Mouse (Mus musculus) right cerebral cortex, postnatal 10 days (tissue): ENCODE results near the gene Apod.

ENCODE experiments used
- DNase-seq, 2 experiments: peaks; one replicate each; pipeline ENCODE4 v3.0.0; 2021; ENCODE audit warnings: low spot score in 2 of 2

The Apod gene

DNA sequence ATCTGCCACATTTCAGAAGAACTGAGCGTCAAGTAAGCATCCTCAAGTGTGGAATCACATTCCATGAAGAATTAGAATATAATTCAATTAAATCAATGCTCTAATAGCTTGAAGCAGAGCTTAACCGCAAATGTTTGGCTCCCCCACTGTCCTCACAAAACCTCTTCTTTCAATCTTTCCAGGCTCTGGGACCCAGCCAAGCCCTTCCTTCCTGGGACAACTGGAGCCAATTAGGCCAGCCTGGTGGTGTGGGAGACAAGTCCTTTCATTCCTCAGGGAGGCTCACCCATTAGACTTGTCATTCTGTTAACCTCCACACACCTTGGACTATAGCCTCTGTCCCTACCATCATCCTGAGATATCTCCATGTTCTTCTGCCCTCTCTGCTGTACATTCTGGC, 32.6 kb downstream of the Apod start:
- DNase-seq, result peak; percentile 57 to 64

DNA sequence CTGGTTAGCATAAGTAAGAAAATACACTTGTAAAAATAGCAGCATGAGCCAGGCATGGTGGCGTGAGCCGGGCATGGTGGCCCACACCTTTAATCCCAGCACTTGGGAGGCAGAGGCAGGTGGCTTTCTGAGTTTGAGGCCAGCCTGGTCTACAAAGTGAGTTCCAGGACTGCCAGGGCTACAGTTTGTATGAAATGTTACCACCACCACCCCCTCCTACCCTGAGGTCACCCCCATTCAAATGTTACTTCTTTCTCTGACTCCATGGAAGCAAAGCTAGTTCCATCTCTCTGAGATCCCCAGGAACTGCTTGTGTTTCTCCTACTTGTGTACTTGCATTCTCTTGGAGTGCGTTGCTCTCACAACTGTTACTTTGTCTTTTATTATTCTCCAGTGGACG, 34.4 kb downstream of the Apod start:
- no peak for DNase-seq

DNA sequence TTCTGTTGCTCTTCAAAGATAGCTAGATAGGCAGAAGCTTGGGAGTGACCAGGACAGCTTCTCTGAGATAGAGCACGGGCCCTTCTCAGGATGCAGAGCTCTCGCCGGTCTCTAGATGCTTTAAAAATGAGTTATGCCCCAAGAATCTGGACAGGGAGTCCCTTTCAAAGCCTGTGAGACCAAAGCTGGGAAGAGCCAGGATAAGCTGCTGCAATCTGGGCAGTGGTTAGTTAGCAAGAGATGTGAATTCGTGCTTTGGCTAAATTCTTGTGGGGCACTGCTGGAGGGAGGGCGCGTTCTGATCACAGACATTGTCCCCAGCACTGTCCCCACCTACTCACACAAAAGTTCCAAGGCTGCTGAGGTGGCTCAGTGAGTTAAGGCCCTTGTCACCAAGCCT, 36.0 kb downstream of the Apod start:
- DNase-seq, result no peak

- no peak for DNase-seq
Observed at GRCm38 (mm10) chr16:31278081-31278480, 36.5 kb downstream of the Apod start.

GRCm38 (mm10) chr16:31276962-31277361, 37.6 kb downstream of the Apod start:
- DNase-seq, result no peak

DNA sequence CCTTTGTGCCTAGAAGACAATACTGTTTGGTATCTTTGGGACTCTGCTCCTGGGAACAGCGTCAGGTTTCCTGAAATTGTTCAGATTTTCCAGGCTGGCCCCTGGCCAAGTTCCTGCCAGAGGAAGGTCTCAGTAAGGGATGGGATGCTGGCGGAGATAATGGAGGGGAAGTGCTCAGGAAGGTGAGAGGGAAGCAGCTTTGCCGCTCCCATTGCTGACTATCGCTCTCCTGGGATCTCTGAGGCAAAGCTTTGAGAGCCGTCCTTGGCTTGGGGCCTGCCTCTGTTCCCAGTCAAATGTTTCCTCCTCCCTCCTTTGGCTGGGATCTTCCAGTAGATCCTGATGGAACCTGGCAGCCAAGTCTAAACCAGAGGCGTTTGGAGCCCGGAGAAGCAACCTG, 38.1 kb downstream of the Apod start:
- peak; percentile 49 to 53 for DNase-seq

DNA sequence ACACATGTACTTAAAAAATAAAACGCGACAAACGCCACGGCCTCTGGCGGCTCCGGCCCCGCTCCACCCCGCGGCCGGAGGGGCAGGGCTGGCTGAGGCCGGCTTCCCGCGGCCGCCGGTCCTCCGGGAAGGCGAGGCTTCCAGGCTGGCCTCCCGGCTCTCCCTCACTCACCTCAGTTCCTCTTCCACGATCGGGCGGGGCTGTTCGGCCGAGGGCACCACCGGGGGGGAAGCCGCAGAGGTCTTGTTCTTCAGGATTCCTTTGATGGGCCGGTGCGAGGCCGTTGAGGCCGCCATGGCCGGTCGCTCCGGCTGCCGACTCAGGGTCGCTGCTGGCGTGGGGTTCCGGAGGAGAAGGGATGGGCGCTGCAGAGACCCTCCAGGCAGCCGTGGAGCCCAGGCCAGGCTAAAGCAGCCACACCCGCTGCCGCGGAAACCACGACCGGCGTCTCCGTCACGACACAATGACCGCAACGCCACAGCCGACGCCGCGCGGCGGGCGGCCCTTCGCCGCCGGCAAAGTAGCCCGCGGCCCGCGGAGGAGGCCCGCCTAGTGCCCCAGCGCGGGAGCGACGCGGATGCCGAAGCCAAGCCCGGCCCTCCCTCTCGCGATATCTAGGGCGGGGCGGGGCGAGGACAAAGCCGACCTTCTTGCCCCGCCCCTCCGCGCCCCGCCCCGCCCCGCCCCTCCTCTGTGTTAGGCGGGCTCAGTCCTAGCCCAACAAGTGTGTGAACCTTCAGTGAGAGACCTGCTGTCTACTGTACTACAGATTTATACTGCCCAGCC, 39.7 kb downstream of the Apod start, which contains the start of gene Ppp1r2:
Gene Ppp1r2 (minus strand): TSS at position 604 of the 787 bp plus-strand sequence.
- DNase-seq, result peak; percentile 92 to 94

DNA sequence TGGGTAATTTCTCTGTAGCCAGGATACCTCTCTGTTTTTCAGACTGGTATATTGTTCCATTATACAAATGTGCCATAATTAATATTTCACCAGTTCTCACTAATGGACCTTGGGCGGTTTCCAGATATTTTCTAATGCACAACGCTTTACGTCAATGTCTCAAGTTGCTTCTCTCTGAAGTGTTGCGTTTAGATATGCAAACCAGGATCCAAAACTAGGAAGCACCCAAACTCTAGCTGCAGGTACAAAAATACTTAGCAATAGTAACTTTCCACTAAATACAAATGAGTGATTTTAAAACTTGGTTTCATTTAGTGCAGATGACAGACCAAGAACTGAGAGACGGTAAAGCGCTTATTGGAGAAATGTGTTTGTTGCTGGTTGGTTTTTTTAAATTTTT, 40.5 kb downstream of the Apod start:
- no peak for DNase-seq

DNA sequence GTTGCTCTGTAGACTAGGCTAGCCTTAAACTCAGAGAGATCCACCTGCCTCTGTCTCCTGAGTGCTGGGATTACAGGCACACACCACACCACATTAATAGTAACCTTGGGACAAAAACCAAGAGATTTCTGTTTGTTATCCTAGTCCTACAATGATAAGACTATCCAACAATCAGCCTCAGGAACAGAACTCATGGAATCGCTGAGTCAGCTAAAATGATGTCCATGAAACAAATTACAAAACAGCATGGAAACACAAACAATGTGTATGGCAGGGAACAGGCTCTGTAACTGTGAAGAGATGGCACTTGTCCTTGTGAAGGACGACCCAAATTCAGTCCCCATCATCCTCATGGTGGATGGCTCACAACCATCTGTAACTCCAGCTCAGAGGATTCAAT, 47.9 kb downstream of the Apod start:
- DNase-seq, result no peak

GRCm38 (mm10) chr16:31256151-31256550, 58.5 kb downstream of the Apod start:
- no peak for DNase-seq

DNA sequence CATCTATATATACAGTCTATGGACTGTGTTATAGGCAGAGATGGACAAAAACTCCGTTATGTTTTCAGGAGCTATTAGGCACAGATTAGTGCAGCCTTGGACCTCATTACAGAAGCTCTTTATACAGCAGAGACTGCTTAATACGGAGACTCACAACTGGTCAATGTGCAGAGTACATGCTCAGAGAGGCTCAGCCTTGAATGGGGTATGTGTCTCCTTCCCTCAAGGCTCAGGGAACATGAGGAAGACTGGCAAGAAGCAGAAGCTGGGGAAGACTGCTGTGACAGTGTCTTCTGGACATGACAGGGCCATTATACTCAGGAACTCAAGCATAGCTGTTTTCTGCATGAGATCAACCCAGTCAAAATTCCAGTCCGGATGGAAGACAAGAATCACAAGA, 58.9 kb downstream of the Apod start:
- no peak for DNase-seq

DNA sequence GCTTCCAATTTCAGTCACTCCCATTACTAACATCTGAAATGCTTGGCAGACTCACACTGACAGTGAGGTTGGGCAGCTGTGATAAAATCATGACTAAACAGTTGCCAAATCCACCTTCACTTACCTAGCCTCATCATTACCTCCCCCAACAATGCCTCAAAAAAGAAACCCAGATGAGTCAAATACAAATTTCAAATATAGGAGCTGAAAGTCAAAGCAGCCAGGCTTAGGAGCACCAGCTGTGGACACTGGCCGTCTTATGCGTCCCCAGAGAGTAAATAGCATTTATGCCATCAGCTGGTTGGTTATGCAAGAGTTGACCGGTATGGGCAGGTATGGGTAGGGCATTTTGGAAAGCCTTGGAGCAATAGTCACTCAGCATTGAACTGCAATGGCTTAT, 65.2 kb downstream of the Apod start:
- DNase-seq, result no peak

DNA sequence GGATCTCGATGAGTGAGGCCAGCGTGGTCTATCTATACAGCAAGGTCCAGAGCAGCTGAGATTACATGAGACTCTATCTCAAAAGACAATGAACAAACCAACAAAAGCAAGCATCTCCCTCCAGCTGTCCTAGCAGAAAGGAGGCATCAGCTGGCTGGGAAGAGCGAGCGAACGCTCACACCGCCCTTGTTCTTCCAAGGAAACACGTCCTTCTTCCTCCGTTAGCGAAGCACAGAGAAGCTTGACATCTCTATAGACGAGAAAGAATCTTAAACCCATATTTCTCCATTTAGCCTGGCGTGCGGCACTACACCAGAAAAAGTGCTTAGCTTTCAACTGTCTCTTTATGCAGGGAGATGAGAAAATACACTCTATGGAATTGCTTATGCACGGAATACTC, 65.9 kb downstream of the Apod start:
- peak in 1 of 2 experiments; percentile 43 for DNase-seq

DNA sequence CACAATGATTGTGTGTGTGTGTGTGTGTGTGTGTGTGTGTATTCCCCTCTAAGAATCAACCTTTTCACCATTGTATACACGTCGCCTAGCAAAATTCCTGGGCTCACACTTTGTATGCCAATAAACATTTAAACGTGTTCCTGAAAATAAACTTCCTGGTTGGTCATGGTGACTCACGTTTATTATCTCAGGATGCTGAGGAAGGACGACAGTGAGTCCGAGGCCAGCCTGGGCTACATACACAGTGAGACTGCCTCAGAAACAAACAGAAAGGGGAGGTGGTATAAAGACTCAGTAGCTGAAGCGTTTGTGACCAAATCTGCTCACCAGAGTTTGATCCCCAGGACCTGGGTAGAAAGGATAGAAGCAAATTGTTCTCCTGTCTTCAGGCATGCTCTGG, 67.2 kb downstream of the Apod start:
- no peak for DNase-seq
